Mouse (Mus musculus): ENCODE results near the gene Mcur1. TPM values are rescaled to one million over a fixed set of nuclear protein-coding genes. Genes with fewer than 3 reads are reported as not detected.

Gene Mcur1
- polyA plus RNA-seq, 1 experiment from 2014 or later: 14.1 TPM

DNA sequence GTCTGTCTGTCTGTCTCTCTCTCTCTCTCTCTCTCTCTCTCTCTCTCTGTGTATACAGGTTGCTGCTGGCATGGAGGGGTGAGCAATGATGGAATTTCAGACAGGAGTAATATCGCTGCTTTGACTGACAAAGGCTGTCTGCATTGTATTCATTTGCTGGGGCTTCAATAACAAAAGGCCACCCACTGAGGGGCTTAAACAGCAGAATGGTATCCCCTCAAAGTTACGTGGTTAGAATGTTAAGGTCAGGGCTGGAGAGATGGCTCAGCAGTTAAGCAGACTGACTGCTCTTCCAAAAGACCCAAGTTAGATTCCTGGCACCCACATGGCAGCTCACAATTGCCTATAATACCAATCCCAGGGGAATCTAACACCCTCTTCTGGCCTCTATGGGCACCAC, 25.3 kb upstream of the Mcur1 start:
- Histone ChIP-seq H3K4me1 (no peaks in the 10 kb centered on the region), H3K9me3 (no peaks in the 10 kb centered on the region), H3K4me3 (no peak overlapping the region), H3K9ac (no peak overlapping the region), H3K4me2 (no peak overlapping the region), H3K27ac (replicated peaks) (no peak overlapping the region), H3K27me3 (replicated peaks) (peaks cover 5% of the 10 kb centered on the region; the same call in 1 of the 2 replicates), H3K36me3 (no peaks in the 10 kb centered on the region)
- no peak for ATAC-seq (ENCODE audit: extremely low read depth, insufficient number of reproducible peaks, low FRiP score, low TSS enrichment)
- WGBS: 73% methylated on average over 2 of the region's 2 CpGs

DNA sequence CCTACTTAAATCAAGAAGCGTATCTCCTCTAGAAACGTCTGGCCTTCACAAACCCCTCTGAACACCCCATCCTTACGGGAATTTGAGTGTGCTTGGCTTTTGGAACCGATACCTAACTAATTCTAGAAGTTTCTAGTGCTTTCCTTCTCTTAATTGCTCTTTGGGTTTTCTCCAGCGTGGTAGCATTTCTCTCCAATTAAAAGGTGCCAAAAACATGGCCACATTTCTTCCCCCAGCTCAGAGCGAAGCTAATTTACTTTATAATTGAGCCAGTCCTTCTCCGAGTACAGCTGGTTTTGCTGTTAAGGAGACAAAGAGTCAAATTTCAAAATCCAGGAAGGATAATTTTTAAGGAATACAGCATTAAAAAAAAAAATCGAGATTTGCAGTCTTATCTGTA, 23.5 kb upstream of the Mcur1 start:
- Histone ChIP-seq H3K27me3 (replicated peaks) (peaks cover 5% of the 10 kb centered on the region; the same call in 1 of the 2 replicates), H3K9ac (no peak overlapping the region), H3K9me3 (no peaks in the 10 kb centered on the region), H3K4me1 (no peaks in the 10 kb centered on the region), H3K36me3 (no peaks in the 10 kb centered on the region), H3K4me2 (no peak overlapping the region), H3K27ac (replicated peaks) (no peak overlapping the region), H3K4me3 (no peak overlapping the region)
- WGBS: 64% methylated on average over 8 of the region's 8 CpGs
- no peak for ATAC-seq (ENCODE audit: extremely low read depth, insufficient number of reproducible peaks, low FRiP score, low TSS enrichment)

DNA sequence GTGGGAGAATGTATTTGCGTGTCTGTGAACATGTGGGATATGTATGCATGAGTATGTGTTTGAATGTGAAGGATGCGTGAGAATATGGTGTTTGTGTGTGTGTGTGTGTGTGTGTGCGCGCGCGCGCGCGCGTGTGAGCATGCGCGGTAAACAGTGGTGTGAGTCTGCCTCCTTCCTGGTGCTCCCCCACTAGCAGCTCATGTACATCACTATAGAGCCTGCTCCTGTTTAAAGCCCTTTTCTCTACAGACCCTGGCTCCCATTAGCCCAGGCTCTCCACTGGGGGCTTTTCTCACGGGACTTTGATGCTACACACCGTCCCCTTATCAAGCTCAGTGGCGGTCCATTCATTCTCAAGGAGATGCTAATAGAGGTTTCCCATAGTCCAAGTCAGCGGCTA, 23.0 kb upstream of the Mcur1 start:
- peaks cover 5% of the 10 kb centered on the region; the same call in 1 of the 2 replicates for H3K27me3 ChIP-seq (replicated peaks)
- H3K4me3 ChIP-seq: peak overlapping the region; percentile 26; the same call in 1 of the 2 replicates
- no peak for ATAC-seq (ENCODE audit: extremely low read depth, insufficient number of reproducible peaks, low FRiP score, low TSS enrichment)
- no peaks in the 10 kb centered on the region for H3K9me3 ChIP-seq
- 43% methylated on average over 16 of the region's 16 CpGs for WGBS
- peak overlapping the region; percentile 52 for H3K4me2 ChIP-seq
- no peak overlapping the region for H3K9ac ChIP-seq
- no peaks in the 10 kb centered on the region for H3K4me1 ChIP-seq
- H3K36me3 ChIP-seq: no peaks in the 10 kb centered on the region
- H3K27ac ChIP-seq (replicated peaks): no peak overlapping the region

DNA sequence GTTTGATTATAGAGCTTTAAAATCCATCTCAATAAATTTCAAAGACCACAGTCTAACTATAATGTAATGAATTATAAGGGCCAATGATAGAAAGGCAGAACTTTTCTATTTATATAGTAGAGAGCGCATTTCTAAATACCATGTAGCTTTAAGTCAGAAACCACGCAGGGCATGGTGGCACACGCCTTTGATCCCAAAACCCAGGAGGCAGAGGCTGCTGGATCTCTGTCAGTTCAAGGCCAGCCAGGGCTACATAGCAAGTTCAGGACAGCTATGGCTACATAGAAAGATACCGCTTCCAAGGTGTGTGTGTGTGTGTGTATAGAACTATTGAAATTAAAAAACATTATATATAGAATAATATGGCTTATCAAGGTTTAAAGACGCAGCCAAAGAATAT, 20.7 kb upstream of the Mcur1 start:
- no peak overlapping the region for H3K4me2 ChIP-seq
- no peaks in the 10 kb centered on the region for H3K36me3 ChIP-seq
- H3K9me3 ChIP-seq: no peaks in the 10 kb centered on the region; the same call in 1 of the 2 replicates
- no peak overlapping the region for H3K4me3 ChIP-seq
- peaks cover 5% of the 10 kb centered on the region; the same call in 1 of the 2 replicates for H3K27me3 ChIP-seq (replicated peaks)
- H3K4me1 ChIP-seq: no peaks in the 10 kb centered on the region
- no peak overlapping the region for H3K9ac ChIP-seq
- WGBS: 89% methylated on average over 5 of the region's 5 CpGs
- H3K27ac ChIP-seq (replicated peaks): no peak overlapping the region
- no peak for ATAC-seq (ENCODE audit: extremely low read depth, insufficient number of reproducible peaks, low FRiP score, low TSS enrichment)

DNA sequence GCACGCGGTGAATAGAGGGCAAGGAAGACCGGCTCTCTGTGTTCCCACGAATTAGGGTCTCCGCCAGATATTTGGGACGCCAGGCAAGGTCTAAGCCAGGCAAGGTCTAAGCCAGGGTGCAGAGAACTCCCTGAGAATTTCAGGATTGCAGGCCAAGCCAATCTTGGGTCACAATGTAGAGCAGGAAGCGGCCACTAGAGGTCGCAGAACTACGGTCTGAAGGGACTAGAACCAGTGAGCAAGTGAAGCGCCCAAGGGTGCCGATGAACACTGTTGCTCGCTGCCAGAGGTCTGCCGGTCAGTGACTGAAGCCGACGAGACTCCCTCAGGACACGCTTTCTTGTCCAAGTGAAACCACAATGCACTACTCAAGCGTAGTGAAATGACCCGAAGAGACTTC, 19.7 kb upstream of the Mcur1 start:
- H3K9ac ChIP-seq: no peak overlapping the region
- H3K27ac ChIP-seq (replicated peaks): no peak overlapping the region
- peaks cover 5% of the 10 kb centered on the region; the same call in 1 of the 2 replicates for H3K27me3 ChIP-seq (replicated peaks)
- H3K4me2 ChIP-seq: peak overlapping the region; percentile 33; the same call in 1 of the 2 replicates
- H3K4me3 ChIP-seq: no peak overlapping the region
- H3K36me3 ChIP-seq: no peaks in the 10 kb centered on the region
- 15% methylated on average over 18 of the region's 18 CpGs for WGBS
- no peaks in the 10 kb centered on the region for H3K4me1 ChIP-seq
- no peaks in the 10 kb centered on the region; the same call in 1 of the 2 replicates for H3K9me3 ChIP-seq
- no peak for ATAC-seq (ENCODE audit: extremely low read depth, insufficient number of reproducible peaks, low FRiP score, low TSS enrichment)

DNA sequence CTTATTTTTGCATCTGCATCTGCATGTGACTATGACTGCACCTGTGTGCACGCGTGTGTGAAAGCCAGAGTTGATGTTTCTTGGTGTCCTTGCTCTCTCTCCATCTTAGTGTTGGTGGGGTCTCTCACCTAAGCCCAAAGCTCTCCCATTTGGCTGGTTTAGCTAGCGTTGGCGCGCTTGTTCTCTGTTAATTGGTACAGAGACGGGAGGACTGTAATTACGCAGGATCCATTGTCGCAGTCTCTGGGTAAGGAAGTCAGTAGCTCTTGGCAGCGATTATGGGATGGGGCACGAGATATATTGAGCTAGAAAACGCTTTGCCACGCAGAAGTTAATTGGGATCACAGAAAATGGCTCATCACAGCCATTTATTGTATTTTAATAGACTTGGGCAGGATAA, 17.8 kb upstream of the Mcur1 start:
- no peaks in the 10 kb centered on the region for H3K36me3 ChIP-seq
- no peak overlapping the region for H3K9ac ChIP-seq
- 80% methylated on average over 12 of the region's 12 CpGs for WGBS
- no peak for ATAC-seq (ENCODE audit: extremely low read depth, insufficient number of reproducible peaks, low FRiP score, low TSS enrichment)
- H3K4me3 ChIP-seq: no peak overlapping the region
- no peak overlapping the region for H3K4me2 ChIP-seq
- no peaks in the 10 kb centered on the region; the same call in 1 of the 2 replicates for H3K9me3 ChIP-seq
- H3K27me3 ChIP-seq (replicated peaks): no peaks in the 10 kb centered on the region
- H3K27ac ChIP-seq (replicated peaks): no peak overlapping the region
- no peaks in the 10 kb centered on the region for H3K4me1 ChIP-seq

DNA sequence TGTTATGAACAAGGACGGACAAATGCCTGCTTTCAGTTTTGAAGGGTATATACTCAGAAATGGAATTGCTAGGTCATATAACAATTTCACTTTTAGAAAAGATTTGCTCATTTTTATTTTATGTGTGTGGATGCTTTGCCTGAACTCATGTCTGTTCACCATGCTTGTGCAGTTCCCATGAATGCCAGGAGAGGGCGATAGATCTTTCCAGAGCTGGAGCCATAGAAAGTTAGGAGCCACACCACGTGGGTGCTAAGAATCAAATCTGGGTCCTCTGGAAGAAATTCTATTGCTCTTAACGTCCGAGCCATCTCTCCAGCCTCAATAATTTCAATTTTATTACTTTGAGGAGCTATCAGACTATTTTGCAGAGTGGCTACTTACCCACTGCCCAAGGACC, 17.3 kb upstream of the Mcur1 start:
- no peak for ATAC-seq (ENCODE audit: extremely low read depth, insufficient number of reproducible peaks, low FRiP score, low TSS enrichment)
- H3K36me3 ChIP-seq: no peaks in the 10 kb centered on the region
- H3K4me2 ChIP-seq: no peak overlapping the region
- H3K4me3 ChIP-seq: no peak overlapping the region
- H3K9me3 ChIP-seq: no peaks in the 10 kb centered on the region; the same call in 1 of the 2 replicates
- H3K9ac ChIP-seq: no peak overlapping the region
- 55% methylated on average over 5 of the region's 5 CpGs for WGBS
- H3K27me3 ChIP-seq (replicated peaks): no peaks in the 10 kb centered on the region
- H3K4me1 ChIP-seq: no peaks in the 10 kb centered on the region
- H3K27ac ChIP-seq (replicated peaks): no peak overlapping the region

DNA sequence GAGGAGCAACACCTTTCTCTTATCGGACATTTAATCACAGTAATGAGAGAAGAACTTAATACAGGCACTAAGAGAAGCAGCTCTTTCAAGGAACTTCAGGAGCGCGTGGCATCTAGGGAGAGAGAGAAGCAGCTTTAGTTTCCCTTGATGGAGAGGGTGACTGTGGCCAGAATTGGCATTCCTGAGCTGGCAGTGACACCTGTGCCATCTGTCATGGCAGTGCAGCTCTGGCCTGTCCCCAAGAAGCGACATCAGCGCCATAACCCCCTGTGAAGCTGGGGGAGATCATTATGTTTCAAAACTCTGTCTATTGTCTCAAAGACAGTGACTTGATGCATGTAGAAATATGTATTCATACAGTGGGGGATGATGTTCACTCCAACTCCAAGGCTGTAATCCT, 15.4 kb upstream of the Mcur1 start:
- ATAC-seq (ENCODE audit: extremely low read depth, insufficient number of reproducible peaks, low FRiP score, low TSS enrichment): no peak
- WGBS: 83% methylated on average over 5 of the region's 5 CpGs
- Histone ChIP-seq H3K4me3 (no peak overlapping the region), H3K27ac (replicated peaks) (no peak overlapping the region), H3K4me1 (no peaks in the 10 kb centered on the region), H3K27me3 (replicated peaks) (no peaks in the 10 kb centered on the region), H3K9me3 (peaks cover 8% of the 10 kb centered on the region; the same call in 1 of the 2 replicates), H3K9ac (no peak overlapping the region), H3K36me3 (no peaks in the 10 kb centered on the region), H3K4me2 (no peak overlapping the region)

DNA sequence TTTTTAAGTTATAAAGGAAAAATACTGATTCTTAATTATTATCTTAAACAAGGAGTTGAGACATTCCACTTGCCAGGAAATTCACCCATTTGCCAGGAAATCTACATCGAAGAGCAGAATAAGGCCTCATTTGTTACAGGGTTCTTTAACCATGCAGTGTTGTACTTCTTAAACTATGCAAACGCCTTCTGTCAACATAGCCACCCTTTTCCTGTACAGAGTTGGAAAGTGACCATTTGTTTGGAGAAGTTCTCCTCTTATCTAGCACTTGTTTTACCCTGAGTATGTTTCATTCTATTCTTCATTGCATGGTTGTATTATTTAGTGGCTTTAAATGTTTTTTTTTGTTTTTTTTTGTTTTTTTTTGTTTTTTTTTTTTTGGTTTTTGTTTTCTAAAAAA, 14.0 kb upstream of the Mcur1 start:
- peaks cover 8% of the 10 kb centered on the region; the same call in 1 of the 2 replicates for H3K9me3 ChIP-seq
- 55% methylated on average over 2 of the region's 2 CpGs for WGBS
- no peaks in the 10 kb centered on the region for H3K36me3 ChIP-seq
- no peak overlapping the region for H3K4me3 ChIP-seq
- no peaks in the 10 kb centered on the region for H3K4me1 ChIP-seq
- no peak overlapping the region for H3K9ac ChIP-seq
- H3K27ac ChIP-seq (replicated peaks): no peak overlapping the region
- no peak for ATAC-seq (ENCODE audit: extremely low read depth, insufficient number of reproducible peaks, low FRiP score, low TSS enrichment)
- no peak overlapping the region for H3K4me2 ChIP-seq
- H3K27me3 ChIP-seq (replicated peaks): no peaks in the 10 kb centered on the region

DNA sequence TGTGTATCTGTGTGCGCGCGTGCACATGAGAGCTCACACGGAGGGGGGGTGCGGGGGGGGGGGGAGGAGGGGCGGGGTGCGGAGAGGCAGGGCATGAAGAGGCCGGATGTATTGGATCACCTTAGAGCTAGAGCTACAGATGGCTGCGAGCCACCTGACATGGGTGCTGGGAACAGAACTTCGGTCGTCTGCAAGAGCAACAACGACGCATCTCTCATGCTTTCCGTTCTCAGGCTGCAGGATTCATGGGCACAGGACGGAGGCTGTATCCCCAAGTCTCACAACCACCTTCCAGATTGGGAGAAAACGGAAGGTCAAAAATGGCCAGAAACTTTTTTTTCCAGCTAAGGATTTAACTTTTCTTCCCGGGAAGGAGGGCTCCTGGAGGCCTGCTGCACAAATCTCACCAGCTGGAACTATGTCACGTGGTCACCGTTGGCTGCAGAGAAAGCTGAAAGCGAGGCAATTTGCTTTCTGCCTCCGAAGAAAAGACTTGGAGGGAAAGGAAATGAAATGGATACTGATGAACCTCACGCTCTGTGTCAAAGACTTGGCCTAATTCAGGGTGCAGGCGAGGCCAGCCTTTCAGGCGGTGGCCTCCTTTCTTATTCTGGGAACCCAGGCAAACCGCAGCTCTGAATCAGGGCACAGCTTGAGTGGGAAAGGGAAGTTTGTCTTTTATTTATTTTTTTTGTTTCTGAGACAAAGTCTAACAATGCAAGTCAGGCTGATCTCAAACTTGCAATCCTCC, 7.3 kb upstream of the Mcur1 start:
- 0 out of 2 replicates have a peak, but pooled peaks cover 8% of the 10 kb centered on the region for H3K9me3 ChIP-seq
- H3K4me3 ChIP-seq: no peak overlapping the region
- no peaks in the 10 kb centered on the region for H3K36me3 ChIP-seq
- no peaks in the 10 kb centered on the region for H3K4me1 ChIP-seq
- H3K27me3 ChIP-seq (replicated peaks): no peaks in the 10 kb centered on the region
- no peak overlapping the region for H3K4me2 ChIP-seq
- 70% methylated on average over 25 of the region's 25 CpGs for WGBS
- no peak overlapping the region for H3K27ac ChIP-seq (replicated peaks)
- no peak overlapping the region for H3K9ac ChIP-seq
- no peak for ATAC-seq (ENCODE audit: extremely low read depth, insufficient number of reproducible peaks, low FRiP score, low TSS enrichment)

DNA sequence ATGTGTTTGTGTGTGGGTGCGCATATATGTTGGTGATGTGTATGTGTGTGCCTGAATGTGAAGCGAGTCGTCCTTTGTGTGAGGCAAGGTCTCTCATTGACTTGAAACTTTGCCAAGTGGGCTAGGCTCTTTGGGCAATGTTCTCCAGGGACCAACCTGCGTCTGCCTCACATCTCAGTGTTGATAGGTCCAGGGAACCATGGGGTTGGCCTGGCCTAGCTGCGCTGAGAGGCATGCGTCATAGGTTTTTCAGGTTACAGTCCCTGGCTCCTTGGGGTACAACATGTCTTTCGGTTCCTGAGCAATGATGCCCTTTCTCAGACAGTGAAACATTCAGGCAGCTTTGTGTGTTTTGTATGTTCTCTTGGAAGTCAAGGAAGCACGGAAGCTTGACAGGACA, 6.2 kb upstream of the Mcur1 start:
- Histone ChIP-seq H3K36me3 (no peaks in the 10 kb centered on the region), H3K27ac (replicated peaks) (no peak overlapping the region), H3K4me2 (no peak overlapping the region), H3K9me3 (0 out of 2 replicates have a peak, but pooled peaks cover 6% of the 10 kb centered on the region), H3K4me3 (no peak overlapping the region), H3K4me1 (peaks cover 2% of the 10 kb centered on the region), H3K9ac (no peak overlapping the region), H3K27me3 (replicated peaks) (no peaks in the 10 kb centered on the region)
- 82% methylated on average over 8 of the region's 8 CpGs for WGBS
- no peak for ATAC-seq (ENCODE audit: extremely low read depth, insufficient number of reproducible peaks, low FRiP score, low TSS enrichment)

DNA sequence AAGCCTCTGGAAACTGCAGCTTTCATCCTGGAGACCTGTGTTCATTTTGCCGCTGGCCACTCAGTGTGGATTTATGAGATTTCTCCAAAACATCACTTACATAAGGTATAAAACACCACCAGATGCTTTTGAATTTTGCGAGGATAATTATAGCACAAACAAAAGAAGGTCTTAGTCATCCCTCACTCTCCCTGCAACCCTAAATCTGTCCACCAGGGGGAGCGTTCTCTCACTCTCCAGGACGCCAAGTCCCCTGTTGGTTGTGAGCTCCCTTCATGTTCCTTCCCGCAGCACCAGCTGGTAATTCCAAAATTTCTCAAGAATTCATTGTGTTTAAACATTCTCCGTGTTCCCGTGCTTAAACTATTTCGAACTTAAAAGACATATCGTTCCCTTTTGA, 5.4 kb upstream of the Mcur1 start:
- Histone ChIP-seq H3K9me3 (no peaks in the 10 kb centered on the region), H3K4me2 (no peak overlapping the region), H3K36me3 (no peaks in the 10 kb centered on the region), H3K4me3 (no peak overlapping the region), H3K9ac (no peak overlapping the region), H3K4me1 (peaks cover 10% of the 10 kb centered on the region), H3K27ac (replicated peaks) (no peak overlapping the region), H3K27me3 (replicated peaks) (no peaks in the 10 kb centered on the region)
- ATAC-seq (ENCODE audit: extremely low read depth, insufficient number of reproducible peaks, low FRiP score, low TSS enrichment): no peak
- WGBS: 14% methylated on average over 9 of the region's 9 CpGs
